Mouse (Mus musculus) embryonic fibroblast, embryonic 13.5 days (primary cell): ENCODE measurements around the gene Prorsd1. TPM values are rescaled to one million over a fixed set of nuclear protein-coding genes. Genes with fewer than 3 reads are reported as not detected.

Experiments used
- H3K27ac ChIP-seq: 2 replicates; pipeline ENCODE4 v1.5.1; 2012; ENCODE audit warnings: low read length, control low read depth, inconsistent platforms; ENCODE audit not compliant: insufficient read depth
- H3K4me1 ChIP-seq: 2 replicates; pipeline ENCODE4 v1.6.1; 2011; ENCODE audit warnings: low read length; ENCODE audit not compliant: control insufficient read depth, insufficient read depth
- H3K4me3 ChIP-seq: 2 replicates; pipeline ENCODE4 v1.5.1; 2011; ENCODE audit warnings: mild to moderate bottlenecking, control low read depth, low read length; ENCODE audit not compliant: insufficient read depth
- CTCF ChIP-seq: IDR thresholded peaks from 2 replicates; pipeline ENCODE4 v1.5.1; 2011; ENCODE audit warnings: mild to moderate bottlenecking, control low read depth, low read length, moderate library complexity, borderline replicate concordance; ENCODE audit not compliant: insufficient read depth
- POLR2A ChIP-seq: IDR thresholded peaks from 2 replicates; pipeline ENCODE4 v1.6.1; 2011; ENCODE audit warnings: low read depth, mild to moderate bottlenecking, control low read depth, low read length, moderate library complexity
- polyA plus RNA-seq: library from polyadenylated mRNA; stranded (reverse); fragments of >200 nt; gene quantifications from 2 replicates; pipeline ENCODE4 v1.2.4, GENCODE M21; 2011; ENCODE audit warnings: low read depth; ENCODE audit not compliant: missing spikeins, insufficient read length

The Prorsd1 gene
- polyA plus RNA-seq, 1 experiment = 24.0 TPM

DNA sequence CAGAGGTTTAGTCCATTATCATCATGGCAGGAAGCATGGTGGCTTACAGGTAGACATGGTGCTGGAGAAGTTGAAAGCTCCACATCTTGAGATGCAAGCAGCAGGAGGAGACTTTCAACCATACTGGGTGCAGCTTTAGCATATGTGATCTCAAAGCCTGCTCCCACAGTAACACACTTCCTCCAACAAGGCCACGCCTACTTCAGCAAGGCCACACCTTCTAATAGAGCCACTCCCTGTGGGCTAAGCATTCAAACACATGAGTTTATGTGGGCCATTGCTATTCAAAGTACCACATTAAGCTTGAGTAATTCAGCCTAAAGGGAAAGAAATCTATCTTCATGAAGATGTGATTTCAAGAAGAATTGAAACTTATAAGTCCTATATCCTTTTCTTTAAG lies 21.7 kb downstream of the Prorsd1 start:
- Histone ChIP-seq H3K4me3 (no peak overlapping the region), H3K4me1 (no peaks in the 10 kb centered on the region), H3K27ac (no peak overlapping the region)
- TF ChIP-seq CTCF (no peak), POLR2A (no peak)

DNA sequence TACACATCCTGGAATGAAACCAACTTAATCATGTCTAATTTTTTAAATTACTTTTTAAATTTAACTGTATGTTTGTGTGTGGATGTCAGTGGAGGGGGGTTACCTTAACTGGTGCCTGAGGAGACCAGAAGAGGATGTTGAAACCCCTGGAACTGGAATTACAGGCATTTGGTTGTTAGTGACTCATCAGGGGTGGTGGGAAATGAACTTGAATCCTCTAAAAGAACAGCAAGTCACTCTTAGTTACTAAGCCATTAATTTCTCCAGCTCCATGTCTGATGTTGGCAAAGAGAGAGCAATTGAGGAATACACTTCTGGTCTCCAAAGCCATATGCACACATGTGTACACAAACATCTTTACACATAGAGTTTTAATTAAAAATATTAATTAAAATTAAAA lies 40.2 kb downstream of the Prorsd1 start:
- TF ChIP-seq POLR2A = no peak
- TF ChIP-seq CTCF = no peak
- H3K4me1 ChIP-seq = peaks cover 3% of the 10 kb centered on the region
- no peak overlapping the region for H3K4me3 ChIP-seq
- no peak overlapping the region for H3K27ac ChIP-seq

Other genes starting within 250 kb of the Prorsd1 start
- 40.3 and 41.7 TPM in 2 replicates for gene Ccdc88a, start 141.4 kb downstream of the Prorsd1 start, polyA plus RNA-seq
- 23.8 TPM in 2 replicates for gene Mtif2, start 11.4 kb upstream of the Prorsd1 start, polyA plus RNA-seq
- 0.49 TPM in 1 of 2 replicates, not detected in the other for gene Clhc1, start 32.9 kb upstream of the Prorsd1 start, polyA plus RNA-seq
- 1,861 and 1,959 TPM in 2 replicates for gene Rps27a, start 33.1 kb upstream of the Prorsd1 start, polyA plus RNA-seq
- 773 and 1,145 TPM in 2 replicates for gene Rtn4, start 177.9 kb upstream of the Prorsd1 start, polyA plus RNA-seq